Mouse (Mus musculus) inflammation-experienced regulatory T-cells, adult 6 months (primary cell): ENCODE data around the gene Mb. TPM values are rescaled to one million over a fixed set of nuclear protein-coding genes. Genes with fewer than 3 reads are reported as not detected.
"Not testable (repeated sequence)": the region's sequence is repeated elsewhere in the genome, so short reads cannot be mapped to it uniquely, and the experiment has no call there.

Experiments
- ATAC-seq: one replicate; pipeline ENCODE4 v1.8.0; 2017
- polyA plus RNA-seq, 3 experiments: library from polyadenylated mRNA; unstranded; fragments of 100-300 nt; shearing (Covaris generic); gene quantifications; one replicate each; pipeline ENCODE4 v1.2.1; 2017

Gene Mb
- polyA plus RNA-seq, 3 experiments from 2014 or later = not detected

DNA sequence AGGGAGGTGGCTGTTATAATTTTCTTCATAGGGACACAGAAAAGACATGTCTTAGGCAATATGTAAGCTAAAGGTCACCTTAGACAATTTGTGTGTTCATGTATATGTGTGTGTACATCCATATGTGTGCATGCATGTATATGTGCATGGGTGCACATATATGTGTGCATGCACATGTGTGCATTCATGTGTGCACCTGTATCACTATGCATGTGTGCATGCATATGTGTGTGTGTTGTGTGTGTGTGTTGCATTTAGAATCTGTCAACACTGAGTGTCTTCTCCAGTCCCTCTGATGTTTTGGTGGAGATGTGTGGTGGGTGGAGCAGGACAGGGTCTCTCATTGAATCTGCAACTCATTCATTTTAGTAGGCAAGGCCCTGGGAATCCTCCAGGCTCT lies 12.3 kb upstream of the Mb start:
- ATAC-seq = no peak

GRCm38 (mm10) chr15:77059416-77059815 lies 8.9 kb upstream of the Mb start:
- not testable (repeated sequence) for ATAC-seq

DNA sequence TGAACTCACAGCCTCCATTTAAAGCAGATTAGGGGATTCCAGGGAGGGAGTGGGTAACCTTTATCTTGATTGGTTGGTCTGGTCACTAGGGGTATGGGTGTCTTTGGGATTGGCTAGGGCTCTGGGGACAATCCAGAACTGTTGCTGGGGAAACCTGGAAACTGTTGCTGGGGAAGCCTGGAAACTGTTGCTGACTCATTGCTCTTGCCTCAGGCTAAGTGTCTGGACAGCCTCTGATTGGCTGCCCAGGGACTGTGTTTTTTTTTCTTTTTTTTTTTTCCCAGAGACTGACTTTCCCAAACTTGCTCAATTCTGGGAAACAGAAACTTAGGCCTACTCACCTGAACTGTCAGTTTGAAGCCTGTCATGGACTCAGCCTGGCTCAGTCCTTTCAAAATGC lies 8.1 kb upstream of the Mb start:
- ATAC-seq = no peak

GRCm38 (mm10) chr15:77056791-77057051 lies 6.3 kb upstream of the Mb start:
- no peak for ATAC-seq

DNA sequence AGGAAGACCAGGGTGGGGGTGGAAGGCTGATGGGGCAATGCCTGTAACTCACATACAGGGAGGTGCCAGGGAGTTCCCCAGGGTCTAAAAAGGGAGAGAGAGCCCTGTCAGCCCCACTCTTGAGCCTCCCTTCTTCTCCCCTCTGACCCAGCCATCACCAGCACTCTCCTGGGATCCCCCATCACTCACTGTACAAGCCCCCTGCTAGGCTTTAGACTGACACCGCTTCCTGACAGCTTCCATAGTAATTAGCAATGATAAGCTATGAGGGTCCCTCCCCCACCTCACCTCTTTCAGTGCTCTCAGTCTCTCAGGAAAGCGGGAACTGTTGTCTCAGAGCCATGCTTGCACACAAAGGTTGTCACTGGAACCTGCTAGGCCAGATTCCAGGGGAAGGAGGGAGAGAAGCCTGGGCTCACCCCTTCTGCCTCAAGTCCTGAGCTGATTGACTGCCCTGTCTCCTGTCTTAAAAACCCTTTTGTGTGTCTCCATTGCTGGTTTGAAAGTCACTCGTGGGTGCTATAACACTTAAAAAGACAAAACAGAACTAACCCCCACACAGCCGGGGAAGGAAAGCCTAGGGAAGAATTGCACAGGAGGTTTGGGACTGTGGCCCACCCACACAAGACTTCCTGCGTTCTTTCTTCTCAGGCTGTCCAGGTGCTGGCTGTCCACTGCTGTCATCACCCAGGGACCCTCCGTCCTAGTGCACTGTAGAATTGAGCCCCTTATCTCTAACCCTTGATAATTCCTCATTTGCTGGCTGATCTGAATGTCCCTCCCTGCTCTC lies 5.7 kb upstream of the Mb start:
- ATAC-seq = no peak

DNA sequence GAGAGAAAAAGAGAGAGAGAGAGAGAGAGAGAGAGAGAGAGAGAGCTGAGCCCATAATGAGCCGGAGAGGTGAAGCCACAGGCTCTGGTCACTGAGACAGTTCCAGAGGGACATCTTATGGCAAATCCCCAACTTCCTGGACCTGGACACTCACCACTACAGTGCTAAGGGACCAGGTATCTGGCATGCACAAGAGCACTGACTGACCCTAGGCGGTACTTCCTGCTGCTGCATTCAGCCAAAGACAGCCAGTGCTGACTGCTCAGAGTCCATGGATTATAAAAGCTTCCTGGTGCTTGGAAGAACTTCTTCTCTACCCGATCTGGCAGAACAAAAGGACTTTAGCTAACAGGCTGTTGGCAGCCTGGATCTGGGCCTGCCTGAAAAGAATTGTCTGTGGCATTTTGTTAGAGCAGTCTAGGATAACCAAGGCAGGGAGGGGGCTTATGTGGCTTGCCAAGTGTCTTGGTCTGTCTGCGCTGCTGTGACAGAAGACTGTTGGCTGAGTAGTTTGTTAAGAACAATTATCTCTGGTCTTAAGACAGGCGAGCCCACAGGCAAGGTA lies 4.2 kb upstream of the Mb start:
- ATAC-seq = no peak

- ATAC-seq = no peak
These were observed 2.6 kb upstream of the Mb start for GRCm38 (mm10) chr15:77053021-77053420.

- no peak for ATAC-seq
These were observed 1.7 kb upstream of the Mb start for GRCm38 (mm10) chr15:77052176-77052575.

DNA sequence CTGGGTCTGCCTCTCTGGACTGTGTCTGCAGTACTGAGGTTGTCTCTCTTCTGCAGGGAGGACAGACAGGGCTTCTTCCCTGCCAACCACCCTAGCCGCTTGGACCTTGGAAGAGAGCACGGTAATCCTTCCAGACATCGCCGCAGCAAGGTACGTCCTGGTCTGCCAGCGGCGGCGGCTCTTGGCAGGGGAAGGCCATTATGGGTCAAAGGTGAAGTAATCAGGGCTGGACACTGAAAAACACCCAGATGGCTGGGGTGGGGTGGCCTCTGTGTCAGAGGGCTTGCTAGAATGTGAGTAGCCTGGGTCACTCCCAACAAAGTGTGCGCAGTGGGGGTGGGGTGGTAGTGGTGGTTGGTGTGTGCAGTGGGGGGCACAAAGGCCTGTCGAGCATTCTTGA lies 4.9 kb downstream of the Mb start:
- no peak for ATAC-seq

GRCm38 (mm10) chr15:77044597-77045320 lies 5.7 kb downstream of the Mb start, which contains the start of gene Apol6:
TSS of gene Apol6 (plus strand) at chr15:77044729.
- no peak for ATAC-seq

DNA sequence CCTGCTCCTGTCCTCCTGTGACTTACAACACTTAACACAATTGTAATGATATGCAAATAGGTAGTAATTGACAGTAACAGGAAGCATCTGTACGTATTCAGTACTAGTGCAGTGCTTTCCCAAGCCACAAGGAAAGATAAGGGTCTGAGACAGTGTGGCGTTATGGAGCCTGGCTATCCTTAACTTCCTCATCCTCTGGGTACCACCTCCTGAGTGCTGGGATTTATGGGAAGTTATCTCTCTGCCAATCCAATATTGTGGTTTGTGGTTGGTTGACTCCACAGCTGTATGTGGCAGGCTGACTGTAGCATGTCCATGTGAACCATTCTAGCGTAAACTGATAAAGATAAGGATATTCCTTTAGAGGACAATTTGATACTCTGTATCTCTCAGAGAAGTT lies 9.7 kb downstream of the Mb start:
- ATAC-seq = no peak

- no peak for ATAC-seq
These were observed 11.2 kb downstream of the Mb start for GRCm38 (mm10) chr15:77039211-77039700.

DNA sequence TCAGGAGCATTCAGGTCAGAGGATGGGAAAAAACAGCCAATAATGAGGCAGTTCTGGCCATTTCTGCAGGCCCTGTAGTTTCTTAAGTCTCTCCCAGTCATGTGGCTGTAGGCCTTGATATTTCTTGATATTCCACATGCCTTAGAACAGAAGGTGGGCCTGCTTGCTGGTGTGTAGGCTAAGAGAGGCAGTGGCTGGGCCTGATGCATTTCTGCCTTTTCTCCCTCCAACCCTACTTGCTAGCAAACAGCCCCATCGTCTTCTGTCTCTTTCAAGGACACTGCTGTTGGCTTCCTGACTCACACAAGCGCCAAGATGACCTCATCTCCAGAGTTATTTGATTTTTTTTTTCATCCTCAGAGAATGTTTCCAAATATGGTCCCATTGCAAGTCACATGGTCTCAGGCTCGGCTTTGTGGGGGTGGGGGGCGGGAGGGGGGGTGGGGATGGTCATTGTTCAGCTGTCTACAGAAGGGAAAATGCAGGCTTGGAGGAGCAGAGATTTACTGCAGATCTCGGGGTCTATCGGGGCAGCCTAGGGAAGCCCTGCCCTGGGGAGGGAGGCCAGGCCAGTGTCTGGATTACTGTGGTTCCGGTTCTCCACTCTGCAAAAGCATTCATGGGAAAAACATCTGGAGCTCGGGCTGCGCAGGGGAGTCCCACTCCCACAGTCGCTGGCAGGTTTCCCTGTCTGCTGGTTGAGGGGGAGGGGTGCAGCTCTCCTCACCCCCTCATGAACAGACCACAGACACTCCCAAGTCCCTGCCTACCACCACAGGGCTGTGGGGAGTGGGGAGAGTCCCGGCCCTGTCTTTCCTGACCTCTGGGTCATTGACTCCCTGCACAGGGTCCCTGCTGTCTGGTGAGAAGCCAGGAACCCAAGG lies 12.9 kb downstream of the Mb start:
- no peak for ATAC-seq

GRCm38 (mm10) chr15:77036989-77037277 lies 13.5 kb downstream of the Mb start:
- ATAC-seq = no peak

GRCm38 (mm10) chr15:77036320-77036988 lies 14.0 kb downstream of the Mb start:
- ATAC-seq = no peak

DNA sequence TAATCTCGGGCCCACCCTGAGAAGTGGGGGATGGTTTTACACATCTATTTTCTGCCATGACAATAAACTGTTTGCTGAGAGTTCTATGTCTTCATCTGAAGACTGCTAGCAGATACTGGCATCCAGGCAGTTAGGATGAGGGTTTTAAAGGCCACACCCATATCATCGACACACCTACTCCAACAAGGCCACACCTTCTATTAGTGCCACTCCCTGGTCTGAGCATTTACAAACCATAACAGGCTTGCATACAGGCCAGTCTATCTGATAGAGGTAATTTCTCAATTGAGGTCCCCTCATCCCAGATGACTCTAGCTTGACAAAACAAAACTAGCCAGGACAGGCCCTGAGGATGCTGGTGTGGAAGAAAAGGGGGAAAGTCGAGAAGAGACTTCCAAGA lies 14.8 kb downstream of the Mb start:
- no peak for ATAC-seq

DNA sequence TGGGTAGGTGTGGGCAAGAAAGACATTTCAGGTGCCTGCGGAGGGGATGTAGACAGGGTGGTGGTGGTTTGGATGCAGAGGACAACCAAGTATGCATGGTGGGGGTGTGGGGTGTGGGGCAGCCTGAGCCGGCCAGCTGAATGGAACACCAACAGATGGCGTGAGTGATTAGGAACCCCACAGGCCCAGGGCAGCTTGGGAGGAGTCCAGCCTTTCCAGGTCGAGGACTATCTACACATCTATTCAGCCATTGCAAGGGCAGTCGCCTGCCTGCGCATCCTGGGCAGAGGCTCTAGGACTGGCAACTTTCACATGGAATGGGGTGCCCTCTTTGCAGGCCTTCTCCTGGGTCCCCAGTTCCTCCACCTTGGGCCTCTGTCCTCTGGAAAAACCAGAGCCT lies 15.9 kb downstream of the Mb start:
- no peak for ATAC-seq

DNA sequence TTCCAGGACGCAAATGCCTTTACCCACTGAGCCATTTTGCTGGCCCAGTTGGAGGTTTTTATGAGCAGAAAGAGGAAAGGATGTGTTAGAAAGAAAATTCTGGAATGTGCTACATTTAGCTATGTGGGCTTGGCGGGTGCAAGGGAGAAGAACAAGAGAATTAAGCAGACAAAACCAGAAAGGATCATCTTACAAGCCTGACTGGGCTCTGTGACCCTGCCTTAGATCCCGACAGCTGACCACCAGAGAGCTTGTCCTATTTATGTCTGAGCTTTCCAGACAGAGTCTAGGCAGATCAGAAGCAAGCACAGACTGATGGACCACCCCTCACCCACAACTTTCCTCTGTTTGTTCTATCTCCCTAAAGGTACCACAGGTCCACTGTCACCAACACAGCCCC lies 19.2 kb downstream of the Mb start:
- no peak for ATAC-seq

DNA sequence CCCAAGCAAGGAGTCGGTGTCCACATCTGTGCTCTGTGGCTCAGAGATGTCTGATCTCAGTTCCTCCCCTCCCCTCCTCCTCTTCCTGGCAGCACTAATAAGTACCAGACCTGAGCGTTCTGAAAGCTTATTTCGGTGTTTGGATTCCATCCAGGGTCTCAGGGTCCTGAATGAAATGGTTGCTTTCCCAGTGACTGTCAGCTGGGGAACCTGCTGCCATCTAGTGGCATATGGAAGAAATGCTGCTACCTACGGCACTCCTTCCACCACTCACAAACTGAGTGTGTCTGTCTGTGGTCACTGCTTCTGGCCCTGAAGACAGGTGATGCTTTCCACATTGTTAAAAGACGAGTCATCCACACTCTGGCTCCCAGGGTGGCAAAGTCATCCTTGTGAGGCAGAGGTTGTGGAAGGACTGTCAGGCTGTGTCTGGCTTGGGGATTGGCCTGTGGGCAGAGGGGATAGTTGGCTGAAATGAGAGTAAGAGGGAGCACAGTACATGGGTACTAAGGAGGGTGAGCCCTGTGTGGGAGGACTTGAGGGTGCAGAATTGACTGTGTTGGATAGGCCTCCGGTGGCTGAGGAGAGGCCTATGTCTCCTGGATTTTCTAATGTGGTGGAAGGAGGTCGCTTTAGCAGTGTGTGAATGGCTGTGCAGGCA lies 21.0 kb downstream of the Mb start:
- ATAC-seq = no peak

GRCm38 (mm10) chr15:77027675-77028074 lies 22.8 kb downstream of the Mb start:
- ATAC-seq = no peak

GRCm38 (mm10) chr15:77027117-77027516 lies 23.4 kb downstream of the Mb start:
- ATAC-seq = no peak
